Mouse (Mus musculus): ENCODE measurements around the gene Cd72.
"Not testable (repeated sequence)": the region's sequence is repeated elsewhere in the genome, so short reads cannot be mapped to it uniquely, and the experiment has no call there.

Cd72 gene

DNA sequence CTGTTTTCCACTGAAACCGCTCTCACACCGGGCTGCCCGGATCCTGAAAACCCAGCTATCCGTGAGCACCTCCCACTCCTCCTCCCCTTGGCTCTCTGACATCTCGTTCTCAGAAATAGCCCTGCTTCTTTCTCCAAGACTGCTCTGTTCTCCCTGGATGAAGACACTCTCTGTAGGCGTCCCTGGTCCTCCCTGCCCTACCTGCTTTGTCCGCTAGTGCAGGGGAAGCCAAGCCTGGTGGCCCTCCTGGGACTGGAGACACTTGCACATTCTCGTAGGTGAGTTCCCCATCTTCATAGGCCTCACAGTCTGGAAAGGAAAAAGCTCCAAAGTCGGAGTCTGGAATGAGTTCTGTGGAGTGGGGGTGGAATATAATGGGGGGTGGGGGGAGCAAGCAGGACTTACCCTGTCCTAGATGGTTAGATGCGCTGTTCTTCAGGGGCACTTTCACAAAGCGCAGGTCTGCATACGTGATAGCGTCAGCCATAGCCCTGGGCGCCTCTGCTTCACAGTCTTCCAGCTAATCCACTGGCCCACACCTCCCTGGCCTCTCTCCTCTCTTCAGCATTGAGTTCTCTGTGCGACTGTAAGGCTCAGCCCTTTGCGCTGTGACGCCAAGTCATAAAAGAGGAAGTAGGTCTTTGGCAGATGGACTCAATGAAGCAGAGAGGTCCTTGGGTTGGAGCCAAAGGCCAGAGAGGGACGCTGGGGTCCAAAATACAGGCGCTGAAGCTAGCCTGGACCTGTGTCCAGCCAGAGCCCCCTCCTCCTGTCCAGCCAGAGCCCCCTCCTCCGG, at the start of gene Cd72:
Gene Cd72, minus strand, starts transcription at position 588 of the 796 bp plus-strand sequence.
- DNase-seq (ENCODE audit: low spot score in 2 of 2), result peak in 1 of 2 experiments; percentile 35

DNA sequence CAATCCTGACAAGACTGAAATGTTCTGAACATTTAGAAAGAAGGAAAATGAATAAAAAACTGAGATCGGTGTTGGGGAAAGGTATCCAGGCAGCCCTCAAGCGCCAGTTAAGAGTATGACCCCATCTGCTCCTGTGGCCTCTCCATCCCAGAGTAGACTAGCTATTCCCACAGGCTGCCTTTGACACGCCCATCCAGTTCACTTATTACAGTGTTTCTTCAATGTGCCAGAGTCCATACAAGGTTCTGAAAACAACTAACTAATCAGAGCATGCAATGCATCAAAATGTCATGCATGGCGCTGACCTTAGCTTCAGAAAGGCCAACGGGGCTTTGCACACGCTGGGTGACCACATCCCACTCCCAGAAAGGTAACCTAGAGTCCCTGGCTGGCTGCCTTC, 49.1 kb upstream of the Cd72 start:
- DNase-seq (ENCODE audit: low spot score in 2 of 2), result no peak

DNA sequence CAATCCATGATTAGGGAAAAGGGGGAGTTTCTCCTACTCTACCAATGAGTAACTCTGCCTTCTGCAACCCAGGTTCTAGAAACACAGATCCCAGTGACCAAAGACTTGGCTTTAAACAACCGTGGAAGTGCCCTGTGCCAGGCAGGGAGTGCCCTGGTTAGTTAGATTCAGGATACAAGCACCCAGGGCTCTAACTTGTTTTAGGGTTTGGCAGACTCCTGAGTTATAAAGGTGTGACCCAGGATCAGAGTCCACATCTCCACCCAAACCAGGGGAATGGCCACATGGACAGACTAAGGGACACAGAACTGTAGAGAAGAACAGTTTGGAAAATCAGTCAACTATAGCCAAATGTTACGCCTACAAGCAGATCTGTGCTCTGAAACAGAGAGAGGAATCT, 48.6 kb upstream of the Cd72 start:
- no peak for DNase-seq (ENCODE audit: low spot score in 2 of 2)

DNA sequence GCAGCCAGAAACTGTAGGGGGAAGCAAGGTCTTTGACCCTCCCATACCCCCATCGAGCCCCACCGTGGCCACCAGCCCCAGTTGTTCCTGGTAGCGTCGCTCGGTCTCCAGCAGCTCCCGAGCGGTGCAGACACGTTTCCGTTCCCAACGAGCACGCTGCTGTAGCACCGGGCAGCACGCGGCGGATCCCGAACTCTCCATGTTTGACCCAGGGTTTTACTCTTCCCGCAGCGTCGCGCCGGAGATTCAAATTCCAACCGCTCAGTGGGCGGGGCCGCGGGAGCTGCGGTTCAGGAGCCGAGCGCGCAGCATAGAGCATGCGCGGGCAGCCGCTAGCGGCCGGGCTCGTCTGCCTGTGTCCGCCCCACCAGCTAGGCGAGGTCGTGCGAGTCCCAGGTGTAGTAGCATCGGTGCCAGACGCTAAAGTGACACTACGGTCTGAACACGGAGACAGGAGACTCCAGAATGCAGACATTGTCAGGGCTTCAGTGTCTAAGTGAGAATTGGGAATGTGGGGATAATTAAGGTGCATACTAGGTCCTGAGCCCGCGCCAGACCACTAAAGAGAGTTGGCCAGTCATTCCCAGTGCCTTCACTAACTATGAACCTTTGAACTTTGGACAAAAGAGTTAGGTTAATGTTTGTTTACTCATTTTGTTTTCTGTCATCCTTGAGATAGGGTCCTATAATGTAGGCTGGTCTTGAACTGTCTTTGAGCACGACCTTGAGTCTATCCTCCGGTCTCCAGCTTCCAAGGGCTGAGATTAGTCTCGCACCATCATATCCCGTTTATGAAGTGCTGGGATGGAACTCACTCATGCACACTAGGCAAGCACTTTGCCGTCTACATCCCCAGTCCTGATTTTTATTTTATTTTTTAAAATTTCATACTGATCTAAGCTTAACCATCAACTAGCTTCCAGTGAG, 45.2 kb upstream of the Cd72 start, which contains the start of gene Arhgef39:
Gene Arhgef39, minus strand, starts transcription at position 289 of the 927 bp plus-strand sequence.
- peak; percentile 74 to 75 for DNase-seq (ENCODE audit: low spot score in 2 of 2)

GRCm38 (mm10) chr4:43498983-43499382, 44.6 kb upstream of the Cd72 start:
- no peak for DNase-seq (ENCODE audit: low spot score in 2 of 2)

GRCm38 (mm10) chr4:43497946-43498345, 43.5 kb upstream of the Cd72 start:
- no peak for DNase-seq (ENCODE audit: low spot score in 2 of 2)

DNA sequence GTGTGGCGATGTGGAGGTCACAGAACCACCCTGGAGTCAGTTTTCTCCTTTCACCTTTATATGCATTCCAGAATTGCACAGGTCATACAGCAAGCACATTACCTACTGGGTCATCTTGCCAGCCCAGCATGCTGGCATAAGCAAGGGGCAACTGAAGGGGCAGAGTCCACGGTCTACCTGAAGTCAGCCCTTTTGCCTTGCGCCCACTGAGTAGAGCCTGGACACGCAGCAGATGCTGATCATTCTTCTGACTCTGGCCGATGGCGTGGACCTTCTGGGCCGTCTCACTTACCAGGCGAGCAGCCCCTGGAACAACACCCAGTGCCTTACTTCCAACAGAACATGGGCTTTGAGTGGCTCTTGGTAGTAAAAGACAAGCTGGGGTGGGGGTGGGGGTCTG, 43.0 kb upstream of the Cd72 start:
- DNase-seq (ENCODE audit: low spot score in 2 of 2), result no peak

- DNase-seq (ENCODE audit: low spot score in 2 of 2), result no peak
Observed at GRCm38 (mm10) chr4:43496587-43496986, 42.2 kb upstream of the Cd72 start.

GRCm38 (mm10) chr4:43493846-43494240, 39.4 kb upstream of the Cd72 start:
- no peak for DNase-seq (ENCODE audit: low spot score in 2 of 2)

DNA sequence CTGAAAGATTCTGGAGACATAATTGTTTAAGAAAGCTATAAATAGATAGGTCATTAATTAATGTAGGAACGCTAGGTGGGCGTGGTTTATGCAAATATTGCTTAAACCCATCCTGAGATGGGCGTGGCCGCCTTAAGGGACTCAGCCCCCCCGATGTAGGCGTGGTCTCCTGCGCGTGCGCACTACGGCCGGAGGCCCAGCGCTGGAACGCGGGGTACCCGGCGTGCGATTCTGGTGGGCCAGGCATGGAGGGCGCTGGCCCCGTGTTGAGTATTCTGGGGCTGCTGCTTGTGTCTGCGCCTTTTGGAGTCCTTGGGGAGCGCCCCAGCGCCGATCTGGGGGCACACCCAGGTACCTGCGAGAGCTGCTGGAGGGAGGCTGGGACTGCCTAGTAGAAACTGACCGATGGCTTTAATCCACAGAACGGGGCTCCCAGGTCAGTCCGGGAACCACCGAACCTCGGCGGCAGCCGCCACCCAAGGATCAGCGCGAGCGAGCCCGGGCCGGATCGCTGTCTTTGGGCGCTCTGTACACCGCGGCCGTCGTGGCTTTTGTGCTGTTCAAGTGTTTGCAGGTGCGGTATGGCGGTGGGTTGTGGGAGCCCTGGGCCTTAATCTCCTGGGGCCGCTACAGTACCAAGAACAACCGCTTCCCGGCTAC, 38.9 kb upstream of the Cd72 start:
- DNase-seq (ENCODE audit: low spot score in 2 of 2), result peak; percentile 97 to 98

GRCm38 (mm10) chr4:43492821-43493185, 38.4 kb upstream of the Cd72 start, which contains the start of gene Ccdc107:
Ccdc107 (plus strand) TSS chr4:43492900.
- DNase-seq (ENCODE audit: low spot score in 2 of 2), result peak; percentile 95 to 97

DNA sequence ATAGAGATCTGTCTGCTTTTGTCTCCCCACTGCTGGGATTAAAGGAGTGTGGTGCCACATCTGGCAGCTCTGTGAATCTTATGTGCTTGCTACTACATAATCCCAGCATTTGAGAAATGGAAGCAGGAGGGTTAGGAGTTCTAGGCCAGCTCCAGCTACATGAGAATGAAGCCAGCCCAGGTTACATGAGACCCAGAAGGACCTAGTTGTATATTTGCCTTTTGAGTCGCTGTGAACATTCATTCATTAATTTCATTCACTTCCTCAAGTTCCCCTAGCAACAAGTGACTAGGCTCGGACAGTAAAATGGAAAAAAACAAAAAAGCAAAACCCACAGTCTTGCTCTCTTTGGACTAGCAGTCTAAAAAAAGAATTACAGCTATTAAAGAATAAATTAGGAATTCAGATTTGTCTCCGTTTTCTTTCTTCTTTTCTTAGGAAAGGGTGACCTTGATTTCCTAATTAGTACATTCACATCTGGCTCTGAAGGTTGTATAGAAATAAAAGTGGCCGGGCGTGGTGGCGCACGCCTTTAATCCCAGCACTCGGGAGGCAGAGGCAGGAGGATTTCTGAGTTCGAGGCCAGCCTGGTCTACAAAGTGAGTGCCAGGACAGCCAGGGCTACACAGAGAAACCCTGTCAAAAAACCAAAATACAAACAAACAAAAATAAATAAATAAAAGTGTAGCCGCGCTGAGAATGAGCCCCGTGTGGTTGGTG, 37.8 kb upstream of the Cd72 start:
- no peak for DNase-seq (ENCODE audit: low spot score in 2 of 2)

- DNase-seq (ENCODE audit: low spot score in 2 of 2), result no peak
Observed at GRCm38 (mm10) chr4:43490801-43491200, 36.4 kb upstream of the Cd72 start.

DNA sequence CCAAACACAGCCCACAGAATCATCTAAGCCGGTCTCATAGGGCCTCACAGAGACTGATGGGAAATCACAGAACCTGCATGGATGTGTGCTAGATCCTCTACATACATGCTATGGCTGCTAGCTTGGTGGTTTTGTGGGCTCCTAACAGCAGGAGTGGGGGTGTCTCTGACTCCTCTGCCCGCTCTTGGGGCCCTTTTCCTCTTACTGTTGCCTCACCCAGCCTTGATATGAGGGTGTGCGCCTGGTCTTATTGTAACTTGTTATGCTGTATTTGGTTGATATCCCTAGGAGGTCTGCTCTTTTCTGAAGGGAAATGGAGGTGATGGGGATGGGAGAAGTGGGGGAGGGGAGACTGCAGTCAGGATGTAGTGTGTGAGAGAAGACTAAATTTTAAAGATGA, 35.2 kb upstream of the Cd72 start:
- DNase-seq (ENCODE audit: low spot score in 2 of 2), result no peak

DNA sequence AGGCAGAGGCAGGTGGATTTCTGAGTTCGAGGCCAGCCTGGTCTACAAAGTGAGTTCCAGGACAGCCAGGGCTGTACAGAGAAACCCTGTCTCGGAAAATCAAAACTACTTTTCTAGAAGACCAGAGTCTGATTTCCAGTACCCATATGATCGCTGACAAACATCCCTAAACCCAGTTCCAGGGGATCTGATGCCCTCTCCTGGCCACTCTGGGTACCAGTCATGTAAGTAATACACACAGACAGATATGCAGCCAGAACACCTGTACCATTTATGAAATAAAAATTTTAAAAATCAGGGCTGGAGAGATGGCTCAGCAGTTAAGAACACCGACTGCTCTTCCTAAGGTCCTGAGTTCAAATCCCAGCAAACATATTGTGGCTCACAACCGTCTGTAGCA, 31.2 kb upstream of the Cd72 start:
- not testable (repeated sequence) for DNase-seq (ENCODE audit: low spot score in 2 of 2)

- no peak for DNase-seq (ENCODE audit: low spot score in 2 of 2)
Observed at GRCm38 (mm10) chr4:43483535-43484091, 29.2 kb upstream of the Cd72 start, which contains the start of gene Sit1. Sit1 (minus strand) TSS chr4:43483734.

GRCm38 (mm10) chr4:43482591-43482990, 28.2 kb upstream of the Cd72 start:
- DNase-seq (ENCODE audit: low spot score in 2 of 2), result no peak

DNA sequence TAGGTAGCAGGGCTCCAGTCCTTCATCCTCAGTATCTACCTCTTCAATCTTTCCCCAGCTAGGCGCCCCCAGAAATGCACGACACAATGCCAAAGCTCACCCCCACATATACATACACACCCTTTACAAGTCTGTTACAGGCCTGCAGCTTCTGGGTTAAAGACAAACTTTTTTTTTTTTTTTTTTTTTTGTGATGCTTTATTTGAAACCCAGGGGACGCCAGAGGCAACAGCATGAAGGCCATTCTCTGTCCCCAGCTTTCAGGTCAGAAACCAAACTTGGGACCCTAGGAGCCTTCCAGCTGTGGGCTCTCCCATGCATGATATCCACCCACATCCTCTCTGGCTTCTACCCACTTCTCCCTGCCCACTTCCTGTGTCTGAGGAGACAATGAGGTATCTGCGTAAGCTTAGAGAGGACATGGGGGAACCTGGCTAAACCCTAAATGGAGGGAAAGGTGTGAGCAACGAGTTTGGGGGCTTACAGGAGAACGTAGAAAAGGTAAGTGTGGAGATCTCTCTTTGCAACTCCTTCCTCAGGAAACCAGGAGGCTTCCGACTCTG, 27.5 kb upstream of the Cd72 start:
- DNase-seq (ENCODE audit: low spot score in 2 of 2), result no peak

GRCm38 (mm10) chr4:43480985-43481384, 26.6 kb upstream of the Cd72 start:
- no peak for DNase-seq (ENCODE audit: low spot score in 2 of 2)

All from heart, adult 9 months (tissue).